Mouse (Mus musculus) lung, embryonic 14.5 days (tissue): ENCODE data around the gene Sh3bp2. TPM values are rescaled to one million over a fixed set of nuclear protein-coding genes. Genes with fewer than 3 reads are reported as not detected.

Experiments
- ATAC-seq: fragments of 200-750 bp; cut with Nextera tagmentation; 2 replicates; pipeline ENCODE4 v1.8.0; 2017; ENCODE audit warnings: mild to moderate bottlenecking, moderate TSS enrichment, moderate library complexity; ENCODE audit not compliant: insufficient read depth
- DNase-seq: peaks from one replicate; pipeline ENCODE4 v3.0.0-alpha.2; 2015
- H3K27ac ChIP-seq: fragments of 300-500 bp; sonication (generic); 2 replicates; pipeline ENCODE4 v1.5.1; 2014; ENCODE audit warnings: low read depth, mild to moderate bottlenecking, moderate library complexity
- H3K27me3 ChIP-seq: fragments of 300-500 bp; sonication (generic); 2 replicates; pipeline ENCODE4 v1.6.1; 2014; ENCODE audit warnings: low read length, control low read depth; ENCODE audit not compliant: insufficient read depth
- H3K36me3 ChIP-seq: fragments of 300-500 bp; sonication (generic); 2 replicates; pipeline ENCODE4 v1.6.1; 2014; ENCODE audit warnings: control low read depth; ENCODE audit not compliant: insufficient read depth
- H3K4me1 ChIP-seq: fragments of 300-500 bp; sonication (generic); 2 replicates; pipeline ENCODE4 v1.6.1; 2014; ENCODE audit warnings: antibody characterized with exemption, control low read depth; ENCODE audit not compliant: insufficient read depth
- H3K4me2 ChIP-seq: fragments of 300-500 bp; sonication (generic); 2 replicates; pipeline ENCODE4 v1.6.1; 2014; ENCODE audit warnings: mild to moderate bottlenecking
- H3K4me3 ChIP-seq: fragments of 300-500 bp; sonication (generic); 2 replicates; pipeline ENCODE4 v1.5.1; 2014; ENCODE audit warnings: low read depth, low read length
- H3K9ac ChIP-seq: fragments of 300-500 bp; sonication (generic); 2 replicates; pipeline ENCODE4 v1.6.1; 2014
- H3K9me3 ChIP-seq: fragments of 300-500 bp; sonication (generic); 2 replicates; pipeline ENCODE4 v1.6.1; 2016; ENCODE audit warnings: low read depth, low read length, control low read depth
- CTCF ChIP-seq: IDR thresholded peaks from 2 replicates; pipeline ENCODE4 v1.5.1; 2016; ENCODE audit warnings: antibody characterized with exemption, low read depth
- WGBS: fragments of 180-500 bp; shearing (Covaris S2); extraction: QIAGEN DNeasy Blood & Tissue Kit; methylation state at CpG from one replicate; pipeline ENCODE4 v1.1.7; 2014; 5-methylcytosine and 5-hydroxymethylcytosine counted together
- polyA plus RNA-seq: library from polyadenylated mRNA; unstranded; fragments of >200 nt; fragmentation: Nextera tagmentation; extraction: Ambion mirVana; gene quantifications from 2 replicates; pipeline ENCODE4 v1.2.1, GENCODE M21; 2014

Sh3bp2 gene
- polyA plus RNA-seq, 1 experiment from 2014 or later: 15.0 TPM

- DNase-seq (no peak), ATAC-seq (no peak)
- no peak for TF ChIP-seq CTCF
- no peaks in the 10 kb centered on the region for H3K27me3 ChIP-seq
- H3K4me1 ChIP-seq: no peaks in the 10 kb centered on the region
- H3K9me3 ChIP-seq: no peaks in the 10 kb centered on the region
- no peak overlapping the region for H3K4me3 ChIP-seq
- 66% methylated on average over 5 of the region's 5 CpGs for WGBS
- H3K27ac ChIP-seq: no peak overlapping the region
- H3K9ac ChIP-seq: no peak overlapping the region
- no peak overlapping the region for H3K4me2 ChIP-seq
- H3K36me3 ChIP-seq: no peaks in the 10 kb centered on the region
Measured at GRCm38 (mm10) chr5:34534776-34535581, 9.3 kb downstream of the Sh3bp2 start.

GRCm38 (mm10) chr5:34535831-34536230, 10.2 kb downstream of the Sh3bp2 start:
- Histone ChIP-seq H3K9ac (no peak overlapping the region), H3K4me3 (no peak overlapping the region), H3K36me3 (no peaks in the 10 kb centered on the region), H3K27me3 (no peaks in the 10 kb centered on the region), H3K27ac (no peak overlapping the region), H3K4me1 (no peaks in the 10 kb centered on the region), H3K4me2 (no peak overlapping the region), H3K9me3 (no peaks in the 10 kb centered on the region)
- ATAC-seq: no peak
- TF ChIP-seq CTCF: no peak
- no peak for DNase-seq
- 78% methylated on average over 7 of the region's 7 CpGs for WGBS

GRCm38 (mm10) chr5:34538079-34538478, 12.4 kb downstream of the Sh3bp2 start:
- Histone ChIP-seq H3K27ac (no peak overlapping the region), H3K9me3 (no peaks in the 10 kb centered on the region), H3K36me3 (no peaks in the 10 kb centered on the region), H3K27me3 (no peaks in the 10 kb centered on the region), H3K4me3 (no peak overlapping the region), H3K4me2 (no peak overlapping the region), H3K9ac (no peak overlapping the region), H3K4me1 (no peaks in the 10 kb centered on the region)
- WGBS: 67% methylated on average over 7 of the region's 7 CpGs
- DNase-seq (no peak), ATAC-seq (no peak)
- TF ChIP-seq CTCF: no peak

GRCm38 (mm10) chr5:34538527-34538926, 12.9 kb downstream of the Sh3bp2 start:
- TF ChIP-seq CTCF: peak; percentile 39
- no peak overlapping the region for H3K4me2 ChIP-seq
- H3K9ac ChIP-seq: no peak overlapping the region
- H3K4me3 ChIP-seq: no peak overlapping the region
- no peak overlapping the region for H3K27ac ChIP-seq
- H3K9me3 ChIP-seq: no peaks in the 10 kb centered on the region
- H3K27me3 ChIP-seq: no peaks in the 10 kb centered on the region
- DNase-seq: peak; percentile 31
- no peaks in the 10 kb centered on the region for H3K4me1 ChIP-seq
- WGBS: 31% methylated on average over 5 of the region's 5 CpGs
- H3K36me3 ChIP-seq: no peaks in the 10 kb centered on the region
- no peak for ATAC-seq

- DNase-seq: no peak
- Histone ChIP-seq H3K4me3 (no peak overlapping the region), H3K4me1 (no peaks in the 10 kb centered on the region), H3K36me3 (no peaks in the 10 kb centered on the region), H3K27ac (no peak overlapping the region), H3K4me2 (no peak overlapping the region), H3K9ac (no peak overlapping the region), H3K27me3 (no peaks in the 10 kb centered on the region), H3K9me3 (no peaks in the 10 kb centered on the region)
- no peak for TF ChIP-seq CTCF
- 77% methylated on average over 2 of the region's 2 CpGs for WGBS
- no peak for ATAC-seq
Measured at GRCm38 (mm10) chr5:34539121-34539520, 13.5 kb downstream of the Sh3bp2 start.

- DNase-seq: no peak
- no peaks in the 10 kb centered on the region for H3K27me3 ChIP-seq
- WGBS: 63% methylated on average over 1 of the region's 1 CpGs
- H3K4me3 ChIP-seq: no peak overlapping the region
- ATAC-seq: no peak
- TF ChIP-seq CTCF: no peak
- H3K9me3 ChIP-seq: no peaks in the 10 kb centered on the region
- no peak overlapping the region for H3K27ac ChIP-seq
- H3K4me1 ChIP-seq: no peaks in the 10 kb centered on the region
- H3K4me2 ChIP-seq: no peak overlapping the region
- no peak overlapping the region for H3K9ac ChIP-seq
- H3K36me3 ChIP-seq: no peaks in the 10 kb centered on the region
Measured at GRCm38 (mm10) chr5:34542166-34542565, 16.5 kb downstream of the Sh3bp2 start.

- 45% methylated on average over 4 of the region's 4 CpGs for WGBS
- no peaks in the 10 kb centered on the region for H3K4me1 ChIP-seq
- no peak overlapping the region for H3K4me3 ChIP-seq
- no peaks in the 10 kb centered on the region for H3K36me3 ChIP-seq
- no peak for ATAC-seq
- H3K27ac ChIP-seq: no peak overlapping the region
- no peak for TF ChIP-seq CTCF
- H3K4me2 ChIP-seq: no peak overlapping the region
- peak; percentile 20 for DNase-seq
- no peak overlapping the region for H3K9ac ChIP-seq
- H3K9me3 ChIP-seq: no peaks in the 10 kb centered on the region
- H3K27me3 ChIP-seq: no peaks in the 10 kb centered on the region
Measured at GRCm38 (mm10) chr5:34543114-34543513, 17.5 kb downstream of the Sh3bp2 start.
